Mouse (Mus musculus) T-cell, adult 2 months (primary cell): ENCODE measurements around the gene Lyrm1.

Experiments
- DNase-seq: peaks from one replicate; pipeline ENCODE4 v3.0.0; 2022; ENCODE audit warnings: low spot score

Gene Lyrm1

GRCm38 (mm10) chr7:119895639-119896512 is at the start of gene Lyrm1, which contains the start of gene Dcun1d3:
Gene Lyrm1, plus strand, starts transcription at chr7:119895861.
Gene Dcun1d3, minus strand, starts transcription at chr7:119896298.
- peak; percentile 95 for DNase-seq

- DNase-seq: no peak
Observed at GRCm38 (mm10) chr7:119847396-119847795, 48.3 kb upstream of the Lyrm1 start.

GRCm38 (mm10) chr7:119849096-119849495 is 46.6 kb upstream of the Lyrm1 start:
- DNase-seq: no peak

GRCm38 (mm10) chr7:119850737-119851136 is 44.9 kb upstream of the Lyrm1 start:
- DNase-seq: no peak

- no peak for DNase-seq
Observed at GRCm38 (mm10) chr7:119852494-119852893, 43.2 kb upstream of the Lyrm1 start.

- no peak for DNase-seq
Observed at GRCm38 (mm10) chr7:119853186-119853585, 42.5 kb upstream of the Lyrm1 start.

GRCm38 (mm10) chr7:119854362-119854761 is 41.3 kb upstream of the Lyrm1 start:
- DNase-seq: no peak

GRCm38 (mm10) chr7:119855031-119855430 is 40.6 kb upstream of the Lyrm1 start:
- no peak for DNase-seq

- peak; percentile 10 for DNase-seq
Observed at GRCm38 (mm10) chr7:119859476-119859875, 36.2 kb upstream of the Lyrm1 start.

GRCm38 (mm10) chr7:119860116-119860515 is 35.5 kb upstream of the Lyrm1 start:
- DNase-seq: no peak

GRCm38 (mm10) chr7:119860554-119860953 is 35.1 kb upstream of the Lyrm1 start:
- no peak for DNase-seq

GRCm38 (mm10) chr7:119860971-119861334 is 34.7 kb upstream of the Lyrm1 start:
- no peak for DNase-seq

GRCm38 (mm10) chr7:119861335-119862091 is 34.1 kb upstream of the Lyrm1 start:
- peak; percentile 79 for DNase-seq

- DNase-seq: no peak
Observed at GRCm38 (mm10) chr7:119862167-119862566, 33.5 kb upstream of the Lyrm1 start.

GRCm38 (mm10) chr7:119864500-119864899 is 31.2 kb upstream of the Lyrm1 start:
- no peak for DNase-seq

- no peak for DNase-seq
Observed at GRCm38 (mm10) chr7:119866136-119866535, 29.5 kb upstream of the Lyrm1 start.

GRCm38 (mm10) chr7:119872204-119872603 is 23.5 kb upstream of the Lyrm1 start:
- DNase-seq: no peak

- DNase-seq: no peak
Observed at GRCm38 (mm10) chr7:119873050-119873449, 22.6 kb upstream of the Lyrm1 start.

- DNase-seq: no peak
Observed at GRCm38 (mm10) chr7:119875776-119876440, 19.8 kb upstream of the Lyrm1 start.

GRCm38 (mm10) chr7:119879171-119879570 is 16.5 kb upstream of the Lyrm1 start:
- no peak for DNase-seq

- DNase-seq: no peak
Observed at GRCm38 (mm10) chr7:119880345-119880744, 15.3 kb upstream of the Lyrm1 start.

- DNase-seq: no peak
Observed at GRCm38 (mm10) chr7:119881229-119881628, 14.4 kb upstream of the Lyrm1 start.

- no peak for DNase-seq
Observed at GRCm38 (mm10) chr7:119887887-119888286, 7.8 kb upstream of the Lyrm1 start.
